9 mouse cellular contexts compared by ENCODE assay signal in genomic region chr1:180215044-180215443, GRCm38 (mm10). TPM values are rescaled to one million over a fixed set of nuclear protein-coding genes. Genes with fewer than 3 reads are reported as not detected.
DNase-seq lines count a peak whose midpoint lies in the region; ATAC-seq and TF ChIP-seq lines count a peak whose summit lies in the region.
"Had no signal": no experiment of that assay in that cellular context is flagged by ENCODE, and none has a peak within 500 bp of the region (broad histone marks: within the 10 kb centered on the region; RNA-seq: fewer than 3 reads in every experiment).

No protein-coding gene starts in this region.

- H3K4me2 ChIP-seq in embryonic facial prominence, embryonic 13.5 days = no peak overlapping the region
- H3K4me2 ChIP-seq in heart, embryonic 12.5 days = no peak overlapping the region
- no peak overlapping the region for H3K4me2 ChIP-seq in kidney, postnatal 0 days (ENCODE audit: low read length)
- H3K4me2 ChIP-seq in liver, embryonic 14.5 days (ENCODE audit: low read depth) = no peak overlapping the region
- H3K4me2 ChIP-seq in neural tube, embryonic 12.5 days (replicated peaks) = no peak overlapping the region

- no peaks in the 10 kb centered on the region for H3K36me3 ChIP-seq in embryonic facial prominence, embryonic 13.5 days
- H3K36me3 ChIP-seq in heart, embryonic 12.5 days = no peaks in the 10 kb centered on the region
- no peaks in the 10 kb centered on the region for H3K36me3 ChIP-seq in kidney, postnatal 0 days (ENCODE audit: insufficient read depth, low read length)
- H3K36me3 ChIP-seq in liver, embryonic 14.5 days (replicated peaks; ENCODE audit: control insufficient read depth, insufficient read depth, low read depth) = no peaks in the 10 kb centered on the region
- H3K36me3 ChIP-seq in neural tube, embryonic 12.5 days = no peaks in the 10 kb centered on the region

- peak; percentile 78; the same call in 1 of the 2 replicates for ATAC-seq in embryonic facial prominence, embryonic 13.5 days (ENCODE audit: insufficient number of reproducible peaks, insufficient read depth, low FRiP score, low TSS enrichment, low read depth)
- ATAC-seq in heart, embryonic 12.5 days (ENCODE audit: insufficient number of reproducible peaks, low FRiP score) = peak; percentile 51; the same call in 1 of the 2 replicates
- peak; percentile 84 for ATAC-seq in kidney, postnatal 0 days (replicated peaks; ENCODE audit: low FRiP score, low read depth)
- peak; percentile 75 for ATAC-seq in liver, embryonic 14.5 days (ENCODE audit: insufficient read depth)
- peak; percentile 66 for ATAC-seq in neural tube, embryonic 12.5 days (ENCODE audit: low FRiP score, low read depth)

- no peak overlapping the region for H3K9ac ChIP-seq in embryonic facial prominence, embryonic 13.5 days
- no peak overlapping the region for H3K9ac ChIP-seq in heart, embryonic 12.5 days
- no peak overlapping the region for H3K9ac ChIP-seq in kidney, postnatal 0 days (ENCODE audit: low read depth, low read length)
- no peak overlapping the region for H3K9ac ChIP-seq in liver, embryonic 14.5 days (replicated peaks)
- no peak overlapping the region for H3K9ac ChIP-seq in neural tube, embryonic 12.5 days

- no peak overlapping the region for H3K27ac ChIP-seq in embryonic facial prominence, embryonic 13.5 days
- no peak overlapping the region for H3K27ac ChIP-seq in heart, embryonic 12.5 days (ENCODE audit: poor library complexity, severe bottlenecking)
- H3K27ac ChIP-seq in kidney, postnatal 0 days = no peak overlapping the region
- H3K27ac ChIP-seq in liver, embryonic 14.5 days = no peak overlapping the region
- H3K27ac ChIP-seq in neural tube, embryonic 12.5 days = no peak overlapping the region

- peak; percentile 99 for TF ChIP-seq CTCF in kidney, postnatal 0 days (IDR thresholded peaks at IDR 0.05; ENCODE audit: low read depth)
- peak; percentile 99 for TF ChIP-seq CTCF in liver, embryonic 14.5 days (IDR thresholded peaks at IDR 0.05; ENCODE audit: low read depth)

- 22% methylated on average over 4 of the region's 4 CpGs for WGBS in embryonic facial prominence, embryonic 13.5 days
- WGBS in heart, embryonic 12.5 days = 17% methylated on average over 4 of the region's 4 CpGs
- WGBS in kidney, postnatal 0 days = 20% methylated on average over 4 of the region's 4 CpGs
- 15% methylated on average over 4 of the region's 4 CpGs for WGBS in liver, embryonic 14.5 days (ENCODE audit: insufficient replicate concordance)
- WGBS in neural tube, embryonic 12.5 days = 24% methylated on average over 4 of the region's 4 CpGs

- H3K9me3 ChIP-seq in embryonic facial prominence, embryonic 13.5 days = no peaks in the 10 kb centered on the region
- H3K9me3 ChIP-seq in heart, embryonic 12.5 days (replicated peaks) = peaks cover 3% of the 10 kb centered on the region; the same call in 1 of the 2 replicates
- no peaks in the 10 kb centered on the region for H3K9me3 ChIP-seq in kidney, postnatal 0 days (replicated peaks; ENCODE audit: low read length)
- no peaks in the 10 kb centered on the region for H3K9me3 ChIP-seq in liver, embryonic 14.5 days (ENCODE audit: control insufficient read depth, low read length)
- H3K9me3 ChIP-seq in neural tube, embryonic 12.5 days = no peaks in the 10 kb centered on the region

- DNase-seq in CD4-positive, CD25-positive, alpha-beta regulatory T cell, adult 2 months (ENCODE audit: low read depth, low spot score) = peak; percentile 89
- DNase-seq in adrenal gland, postnatal 36 days = peak; percentile 79 to 82
- DNase-seq in kidney, postnatal 0 days (ENCODE audit: low spot score) = peak; percentile 91
- DNase-seq in liver, embryonic 14.5 days (ENCODE audit: low read depth in 3 of 3, low spot score in 3 of 3) = peak; percentile 33 to 46 (median 45)
- peak; percentile 76 for DNase-seq in testis, postnatal 10 days (ENCODE audit: low spot score)

- no peaks in the 10 kb centered on the region for H3K27me3 ChIP-seq in embryonic facial prominence, embryonic 13.5 days
- H3K27me3 ChIP-seq in heart, embryonic 12.5 days (replicated peaks) = no peaks in the 10 kb centered on the region
- H3K27me3 ChIP-seq in kidney, postnatal 0 days (ENCODE audit: insufficient read depth, low read length) = no peaks in the 10 kb centered on the region
- H3K27me3 ChIP-seq in liver, embryonic 14.5 days (ENCODE audit: control insufficient read depth, insufficient read depth, low read length) = no peaks in the 10 kb centered on the region
- no peaks in the 10 kb centered on the region for H3K27me3 ChIP-seq in neural tube, embryonic 12.5 days (replicated peaks)

- TF ChIP-seq EP300 in liver, embryonic 14.5 days (IDR thresholded peaks at IDR 0.05; ENCODE audit: low read depth) = no peak

- H3K4me1 ChIP-seq in embryonic facial prominence, embryonic 13.5 days = no peaks in the 10 kb centered on the region
- H3K4me1 ChIP-seq in heart, embryonic 12.5 days (replicated peaks) = peaks cover 3% of the 10 kb centered on the region
- no peaks in the 10 kb centered on the region for H3K4me1 ChIP-seq in kidney, postnatal 0 days (replicated peaks; ENCODE audit: insufficient read depth, low read length)
- peaks cover 0 to 5% of the 10 kb centered on the region in 2 experiments; a peak in 2 of 4 replicates for H3K4me1 ChIP-seq in liver, embryonic 14.5 days (replicated peaks; ENCODE audit: control insufficient read depth in 2 of 2, insufficient read depth in 2 of 2, low read length in 1 of 2)
- no peaks in the 10 kb centered on the region for H3K4me1 ChIP-seq in neural tube, embryonic 12.5 days

- no peak overlapping the region for H3K4me3 ChIP-seq in embryonic facial prominence, embryonic 13.5 days
- H3K4me3 ChIP-seq in heart, embryonic 12.5 days = no peak overlapping the region
- no peak overlapping the region for H3K4me3 ChIP-seq in kidney, postnatal 0 days (replicated peaks; ENCODE audit: low read depth, low read length)
- H3K4me3 ChIP-seq in liver, embryonic 14.5 days (ENCODE audit: insufficient read depth in 1 of 2, low read depth in 2 of 2, low read length in 2 of 2) = no peak overlapping the region
- H3K4me3 ChIP-seq in neural tube, embryonic 12.5 days = no peak overlapping the region
- H3K4me3 ChIP-seq: erythroblast, embryonic 14.5 days had no signal

RNA-seq across cellular contexts. Expression of gene Coq8a, which starts 15.6 kb away (rescaled TPM):
- total RNA-seq in adrenal gland, postnatal 36 days (2021) = 100 to 1,000 TPM; 284 to 434 TPM
- polyA plus RNA-seq in embryonic facial prominence, embryonic 13.5 days (2015; fragmentation: Nextera tagmentation; extraction: Ambion mirVana) = 4.1 and 5.3 TPM in 2 replicates
- 15.2 and 17.8 TPM in 2 replicates for polyA plus RNA-seq in heart, embryonic 12.5 days (2016; fragmentation: Nextera tagmentation; extraction: Ambion mirVana)
- polyA plus RNA-seq in kidney, postnatal 0 days (2015; fragmentation: Nextera tagmentation; extraction: Ambion mirVana) = 31.5 and 33.6 TPM in 2 replicates
- polyA plus RNA-seq in liver, embryonic 14.5 days (2012; rRNA removed) = 3.8 and 4.1 TPM in 2 replicates
- 14.3 and 16.2 TPM in 2 replicates for polyA plus RNA-seq in liver, embryonic 14.5 days (2014; fragmentation: Nextera tagmentation; extraction: Ambion mirVana)
- 3.7 and 4.0 TPM in 2 replicates for polyA plus RNA-seq in neural tube, embryonic 12.5 days (2016; fragmentation: Nextera tagmentation; extraction: Ambion mirVana)

RNA-seq across cellular contexts. Expression of gene Psen2, which starts 48.2 kb away (rescaled TPM):
- 10 to 100 TPM; 24.5 to 33.5 TPM for total RNA-seq in adrenal gland, postnatal 36 days (2021)
- polyA plus RNA-seq in embryonic facial prominence, embryonic 13.5 days (2015; fragmentation: Nextera tagmentation; extraction: Ambion mirVana) = 9.4 and 11.3 TPM in 2 replicates
- polyA plus RNA-seq in heart, embryonic 12.5 days (2016; fragmentation: Nextera tagmentation; extraction: Ambion mirVana) = 13.8 and 15.1 TPM in 2 replicates
- 19.8 and 20.8 TPM in 2 replicates for polyA plus RNA-seq in kidney, postnatal 0 days (2015; fragmentation: Nextera tagmentation; extraction: Ambion mirVana)
- polyA plus RNA-seq in liver, embryonic 14.5 days (2012; rRNA removed) = 15.9 and 18.2 TPM in 2 replicates
- polyA plus RNA-seq in liver, embryonic 14.5 days (2014; fragmentation: Nextera tagmentation; extraction: Ambion mirVana) = 19.9 and 21.7 TPM in 2 replicates
- polyA plus RNA-seq in neural tube, embryonic 12.5 days (2016; fragmentation: Nextera tagmentation; extraction: Ambion mirVana) = 8.0 and 9.5 TPM in 2 replicates
